In genomic region chr17:80167851-80168251, GRCm38 (mm10) we compare ENCODE assay signal across 8 mouse cellular contexts. TPM values are rescaled to one million over a fixed set of nuclear protein-coding genes. Genes with fewer than 3 reads are reported as not detected.
DNase-seq lines count a peak whose midpoint lies in the region; ATAC-seq and TF ChIP-seq lines count a peak whose summit lies in the region.
"Had no signal": no experiment of that assay in that cellular context is flagged by ENCODE, and none has a peak within 500 bp of the region (broad histone marks: within the 10 kb centered on the region; RNA-seq: fewer than 3 reads in every experiment).

No protein-coding gene starts in this region.

- WGBS in limb, embryonic 12.5 days: 66% methylated on average over 7 of the region's 7 CpGs
- 68% methylated on average over 7 of the region's 7 CpGs for WGBS in limb, embryonic 10.5 days
- 54% methylated on average over 7 of the region's 7 CpGs for WGBS in hindbrain, embryonic 15.5 days
- 67% methylated on average over 7 of the region's 7 CpGs for WGBS in midbrain, embryonic 13.5 days

- peak overlapping the region; percentile 35; the same call in 1 of the 2 replicates for H3K27ac ChIP-seq in limb, embryonic 12.5 days
- H3K27ac ChIP-seq in limb, embryonic 10.5 days: no peak overlapping the region
- peak overlapping the region; percentile 5; the same call in 1 of the 2 replicates for H3K27ac ChIP-seq in embryonic fibroblast, embryonic 13.5 days (ENCODE audit: insufficient read depth, low read length)
- peak overlapping the region; percentile 77 for H3K27ac ChIP-seq in hindbrain, embryonic 15.5 days (replicated peaks)
- peak overlapping the region; percentile 85 for H3K27ac ChIP-seq in midbrain, embryonic 13.5 days

- H3K9ac ChIP-seq in limb, embryonic 12.5 days (replicated peaks): no peak overlapping the region
- H3K9ac ChIP-seq in hindbrain, embryonic 15.5 days: no peak overlapping the region
- H3K9ac ChIP-seq in midbrain, embryonic 13.5 days (replicated peaks): no peak overlapping the region

- no peak for TF ChIP-seq POLR2A in embryonic fibroblast, embryonic 13.5 days (IDR thresholded peaks at IDR 0.05; ENCODE audit: low read depth, low read length)

- H3K36me3 ChIP-seq in limb, embryonic 12.5 days: no peaks in the 10 kb centered on the region
- no peaks in the 10 kb centered on the region for H3K36me3 ChIP-seq in limb, embryonic 10.5 days
- H3K36me3 ChIP-seq in hindbrain, embryonic 15.5 days: no peaks in the 10 kb centered on the region
- H3K36me3 ChIP-seq in midbrain, embryonic 13.5 days: no peaks in the 10 kb centered on the region

- H3K4me1 ChIP-seq in limb, embryonic 12.5 days (replicated peaks): peaks cover 22% of the 10 kb centered on the region
- H3K4me1 ChIP-seq in limb, embryonic 10.5 days: peaks cover 23% of the 10 kb centered on the region
- H3K4me1 ChIP-seq in embryonic fibroblast, embryonic 13.5 days (ENCODE audit: control insufficient read depth, insufficient read depth, low read length): no peaks in the 10 kb centered on the region; the same call in 1 of the 2 replicates
- H3K4me1 ChIP-seq in hindbrain, embryonic 15.5 days (replicated peaks): peaks cover 22% of the 10 kb centered on the region
- peaks cover 18% of the 10 kb centered on the region for H3K4me1 ChIP-seq in midbrain, embryonic 13.5 days (replicated peaks)

- ATAC-seq in limb, embryonic 12.5 days (ENCODE audit: insufficient number of reproducible peaks, insufficient read depth, low FRiP score, low TSS enrichment, low read depth): 0 out of 2 replicates have a peak, but pooled peaks have one; percentile 38
- ATAC-seq in hindbrain, embryonic 15.5 days (ENCODE audit: low FRiP score, low read depth): peak; percentile 25; the same call in 1 of the 2 replicates
- ATAC-seq in midbrain, embryonic 13.5 days: peak; percentile 49

- no peak overlapping the region for H3K4me3 ChIP-seq in limb, embryonic 12.5 days (replicated peaks)
- no peak overlapping the region for H3K4me3 ChIP-seq in limb, embryonic 10.5 days
- H3K4me3 ChIP-seq in embryonic fibroblast, embryonic 13.5 days (ENCODE audit: insufficient read depth, low read length): no peak overlapping the region
- H3K4me3 ChIP-seq in hindbrain, embryonic 15.5 days: no peak overlapping the region
- H3K4me3 ChIP-seq in midbrain, embryonic 13.5 days (replicated peaks): no peak overlapping the region

- H3K9me3 ChIP-seq in limb, embryonic 12.5 days: no peaks in the 10 kb centered on the region
- no peaks in the 10 kb centered on the region for H3K9me3 ChIP-seq in limb, embryonic 10.5 days (replicated peaks)
- H3K9me3 ChIP-seq in hindbrain, embryonic 15.5 days: no peaks in the 10 kb centered on the region
- H3K9me3 ChIP-seq in midbrain, embryonic 13.5 days: no peaks in the 10 kb centered on the region

- no peaks in the 10 kb centered on the region for H3K27me3 ChIP-seq in limb, embryonic 12.5 days
- H3K27me3 ChIP-seq in limb, embryonic 10.5 days (ENCODE audit: low read depth, poor library complexity, severe bottlenecking): no peaks in the 10 kb centered on the region
- H3K27me3 ChIP-seq in hindbrain, embryonic 15.5 days: no peaks in the 10 kb centered on the region
- no peaks in the 10 kb centered on the region for H3K27me3 ChIP-seq in midbrain, embryonic 13.5 days

- TF ChIP-seq CTCF in embryonic fibroblast, embryonic 13.5 days (IDR thresholded peaks at IDR 0.05; ENCODE audit: borderline replicate concordance, insufficient read depth, low read length): no peak

- peak overlapping the region; percentile 47 for H3K4me2 ChIP-seq in limb, embryonic 12.5 days
- peak overlapping the region; percentile 47 for H3K4me2 ChIP-seq in hindbrain, embryonic 15.5 days
- peak overlapping the region; percentile 50; the same call in 1 of the 2 replicates for H3K4me2 ChIP-seq in midbrain, embryonic 13.5 days (replicated peaks)

- DNase-seq in limb, embryonic 10.5 days (ENCODE audit: low spot score): no peak
- no peak for DNase-seq in testis, postnatal 10 days (ENCODE audit: low spot score)
- no peak for DNase-seq in gastrocnemius, adult 8-10 months (ENCODE audit: low spot score in 2 of 2)

RNA-seq across cellular contexts. Expression of gene Srsf7, which starts 39.3 kb away (rescaled TPM):
- 834 and 852 TPM in 2 replicates for polyA plus RNA-seq in limb, embryonic 12.5 days (2016; fragmentation: Nextera tagmentation; extraction: Ambion mirVana)
- polyA plus RNA-seq in limb, embryonic 10.5 days (2016; fragmentation: Nextera tagmentation; extraction: Ambion mirVana): 882 and 949 TPM in 2 replicates
- polyA plus RNA-seq in embryonic fibroblast, embryonic 13.5 days (2011; ENCODE audit: insufficient read length, low read depth, missing spikeins): 132 and 194 TPM in 2 replicates
- polyA plus RNA-seq in hindbrain, embryonic 15.5 days (2015; fragmentation: Nextera tagmentation; extraction: Ambion mirVana): 372 and 395 TPM in 2 replicates
- polyA plus RNA-seq in midbrain, embryonic 13.5 days (2015; fragmentation: Nextera tagmentation; extraction: Ambion mirVana): 565 and 592 TPM in 2 replicates
- total RNA-seq in gastrocnemius, adult 8-10 months (2022): 10 to 100 TPM; 25.5 to 31.1 (median 28.5) TPM

RNA-seq across cellular contexts. Expression of gene Ttc39d, which starts 39.4 kb away (rescaled TPM):
- not detected in 2 replicates for polyA plus RNA-seq in limb, embryonic 12.5 days (2016; fragmentation: Nextera tagmentation; extraction: Ambion mirVana)
- polyA plus RNA-seq in limb, embryonic 10.5 days (2016; fragmentation: Nextera tagmentation; extraction: Ambion mirVana): 0.09 and 0.24 TPM in 2 replicates
- polyA plus RNA-seq in embryonic fibroblast, embryonic 13.5 days (2011; ENCODE audit: insufficient read length, low read depth, missing spikeins): not detected in 2 replicates
- polyA plus RNA-seq in hindbrain, embryonic 15.5 days (2015; fragmentation: Nextera tagmentation; extraction: Ambion mirVana): 0.08 and 0.29 TPM in 2 replicates
- polyA plus RNA-seq in midbrain, embryonic 13.5 days (2015; fragmentation: Nextera tagmentation; extraction: Ambion mirVana): 0.07 and 0.23 TPM in 2 replicates
- total RNA-seq in gastrocnemius, adult 8-10 months (2022): under 1 TPM in 1 of 4 experiments, not detected in 3; 0.13 TPM
- total RNA-seq: liver, adult 2 months had no signal
- polyA plus RNA-seq: liver, adult 2 months had no signal

RNA-seq across cellular contexts. Expression of gene Galm, which starts 40.6 kb away (rescaled TPM):
- polyA plus RNA-seq in limb, embryonic 12.5 days (2016; fragmentation: Nextera tagmentation; extraction: Ambion mirVana): 14.9 and 15.3 TPM in 2 replicates
- polyA plus RNA-seq in limb, embryonic 10.5 days (2016; fragmentation: Nextera tagmentation; extraction: Ambion mirVana): 11.5 and 12.8 TPM in 2 replicates
- polyA plus RNA-seq in embryonic fibroblast, embryonic 13.5 days (2011; ENCODE audit: insufficient read length, low read depth, missing spikeins): 10.0 and 10.6 TPM in 2 replicates
- polyA plus RNA-seq in hindbrain, embryonic 15.5 days (2015; fragmentation: Nextera tagmentation; extraction: Ambion mirVana): 2.1 and 2.2 TPM in 2 replicates
- polyA plus RNA-seq in midbrain, embryonic 13.5 days (2015; fragmentation: Nextera tagmentation; extraction: Ambion mirVana): 2.5 and 2.6 TPM in 2 replicates
- 1 to 10 TPM; 1.9 to 3.0 (median 2.4) TPM for total RNA-seq in gastrocnemius, adult 8-10 months (2022)

RNA-seq across cellular contexts. Expression of gene Gemin6, which starts 56.4 kb away (rescaled TPM):
- 36.2 and 41.1 TPM in 2 replicates for polyA plus RNA-seq in limb, embryonic 12.5 days (2016; fragmentation: Nextera tagmentation; extraction: Ambion mirVana)
- 52.2 and 56.9 TPM in 2 replicates for polyA plus RNA-seq in limb, embryonic 10.5 days (2016; fragmentation: Nextera tagmentation; extraction: Ambion mirVana)
- 14.9 and 15.3 TPM in 2 replicates for polyA plus RNA-seq in embryonic fibroblast, embryonic 13.5 days (2011; ENCODE audit: insufficient read length, low read depth, missing spikeins)
- 17.6 and 23.8 TPM in 2 replicates for polyA plus RNA-seq in hindbrain, embryonic 15.5 days (2015; fragmentation: Nextera tagmentation; extraction: Ambion mirVana)
- polyA plus RNA-seq in midbrain, embryonic 13.5 days (2015; fragmentation: Nextera tagmentation; extraction: Ambion mirVana): 24.3 and 25.7 TPM in 2 replicates
- 1 to 10 TPM; 6.0 to 8.1 (median 7.2) TPM for total RNA-seq in gastrocnemius, adult 8-10 months (2022)
